Mouse (Mus musculus) E14TG2a.4 (cell line): ENCODE results near the gene Fam167b.

Source experiments
- H3K27me3 ChIP-seq: 2 replicates; pipeline ENCODE4 v1.6.1; 2014; ENCODE audit warnings: low read length, control low read depth; ENCODE audit not compliant: insufficient read depth
- H3K36me3 ChIP-seq: 2 replicates; pipeline ENCODE4 v1.6.1; 2014; ENCODE audit warnings: low read length, control low read depth; ENCODE audit not compliant: insufficient read depth
- H3K4me1 ChIP-seq: replicated peaks from 2 replicates; pipeline ENCODE4 v1.6.1; 2014; ENCODE audit warnings: low read depth, low read length, control low read depth
- H3K4me3 ChIP-seq: replicated peaks from 2 replicates; pipeline ENCODE4 v1.5.1; 2014; ENCODE audit warnings: mild to moderate bottlenecking, low read length
- H3K9me3 ChIP-seq: 2 replicates; pipeline ENCODE4 v1.6.1; 2014; ENCODE audit warnings: low read length, control low read depth
- CTCF ChIP-seq: conservative IDR thresholded peaks from 2 replicates; pipeline ENCODE4 v1.5.1; 2014; ENCODE audit warnings: low read length
- NANOG ChIP-seq: IDR thresholded peaks from 2 replicates; pipeline ENCODE4 v1.6.1; 2014; ENCODE audit warnings: borderline replicate concordance, low read length, mixed read lengths
- POU5F1 ChIP-seq: IDR thresholded peaks from 2 replicates; pipeline ENCODE4 v1.6.1; 2014; ENCODE audit warnings: low read length, borderline replicate concordance

Fam167b gene

DNA sequence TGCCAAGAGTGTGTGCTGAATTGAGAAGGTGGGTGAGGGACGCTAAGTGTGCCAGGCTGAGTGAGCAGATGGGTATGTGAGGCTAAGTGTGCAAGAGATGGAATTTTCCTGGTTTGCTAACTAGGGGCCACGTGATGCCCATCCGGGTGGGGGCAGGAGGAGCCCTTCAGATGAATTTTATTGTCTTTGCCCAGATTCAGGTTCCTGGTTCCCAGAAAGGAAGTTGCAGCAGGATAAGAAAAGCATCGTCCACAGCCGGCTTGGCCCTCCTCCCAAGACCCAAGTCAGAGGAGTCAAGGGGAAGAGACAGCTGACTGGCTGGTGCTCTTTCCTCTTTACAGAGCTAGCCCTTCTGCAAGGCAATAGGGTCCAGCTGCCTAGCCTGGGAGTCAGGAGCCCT lies at the start of gene Fam167b:
Gene Fam167b, minus strand, starts transcription at position 84 of the 400 bp plus-strand sequence.
- Histone ChIP-seq H3K9me3 (no peaks in the 10 kb centered on the region), H3K36me3 (no peaks in the 10 kb centered on the region), H3K27me3 (0 out of 2 replicates have a peak, but pooled peaks cover 8% of the 10 kb centered on the region), H3K4me3 (no peak within 1 kb of the TSS), H3K4me1 (peaks cover 45% of the 10 kb centered on the region)
- no peak for TF ChIP-seq NANOG
- no peak for TF ChIP-seq CTCF
- TF ChIP-seq POU5F1: no peak

- H3K4me1 ChIP-seq: peaks cover 68% of the 10 kb centered on the region
- no peak overlapping the region for H3K4me3 ChIP-seq
- H3K27me3 ChIP-seq: no peaks in the 10 kb centered on the region
- H3K9me3 ChIP-seq: no peaks in the 10 kb centered on the region
- H3K36me3 ChIP-seq: peaks cover 59% of the 10 kb centered on the region
- TF ChIP-seq NANOG (no peak), POU5F1 (no peak), CTCF (no peak)
Observed at GRCm38 (mm10) chr4:129626035-129626434, 47.7 kb upstream of the Fam167b start.

DNA sequence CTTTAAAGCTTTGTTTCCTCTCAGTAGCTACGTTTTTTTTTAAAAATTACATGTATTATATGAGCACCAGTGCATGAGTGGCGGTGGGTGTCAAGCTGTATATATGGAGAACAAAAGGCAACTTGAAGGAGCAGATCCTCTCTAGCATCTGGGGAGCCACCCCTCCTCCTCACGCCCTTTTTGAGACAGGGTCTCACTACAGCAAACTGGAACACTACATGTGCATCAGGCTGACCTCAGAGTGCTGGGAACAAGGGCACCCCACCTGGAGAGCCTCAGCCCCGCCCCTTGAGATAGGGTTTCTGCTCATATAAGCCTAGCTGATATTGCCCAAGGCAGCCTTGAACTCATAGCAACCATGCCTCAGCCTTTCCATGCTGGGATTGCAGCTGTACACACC lies 47.1 kb upstream of the Fam167b start:
- H3K9me3 ChIP-seq: no peaks in the 10 kb centered on the region
- TF ChIP-seq CTCF (no peak), POU5F1 (no peak), NANOG (no peak)
- no peaks in the 10 kb centered on the region for H3K27me3 ChIP-seq
- H3K36me3 ChIP-seq: peaks cover 54% of the 10 kb centered on the region
- no peak overlapping the region for H3K4me3 ChIP-seq
- H3K4me1 ChIP-seq: peaks cover 72% of the 10 kb centered on the region

- Histone ChIP-seq H3K27me3 (no peaks in the 10 kb centered on the region), H3K4me1 (peaks cover 75% of the 10 kb centered on the region), H3K36me3 (peaks cover 49% of the 10 kb centered on the region), H3K9me3 (no peaks in the 10 kb centered on the region), H3K4me3 (peak overlapping the region; percentile 73)
- TF ChIP-seq POU5F1: no peak
- TF ChIP-seq CTCF: no peak
- no peak for TF ChIP-seq NANOG
Observed at GRCm38 (mm10) chr4:129625029-129625370, 46.7 kb upstream of the Fam167b start.

DNA sequence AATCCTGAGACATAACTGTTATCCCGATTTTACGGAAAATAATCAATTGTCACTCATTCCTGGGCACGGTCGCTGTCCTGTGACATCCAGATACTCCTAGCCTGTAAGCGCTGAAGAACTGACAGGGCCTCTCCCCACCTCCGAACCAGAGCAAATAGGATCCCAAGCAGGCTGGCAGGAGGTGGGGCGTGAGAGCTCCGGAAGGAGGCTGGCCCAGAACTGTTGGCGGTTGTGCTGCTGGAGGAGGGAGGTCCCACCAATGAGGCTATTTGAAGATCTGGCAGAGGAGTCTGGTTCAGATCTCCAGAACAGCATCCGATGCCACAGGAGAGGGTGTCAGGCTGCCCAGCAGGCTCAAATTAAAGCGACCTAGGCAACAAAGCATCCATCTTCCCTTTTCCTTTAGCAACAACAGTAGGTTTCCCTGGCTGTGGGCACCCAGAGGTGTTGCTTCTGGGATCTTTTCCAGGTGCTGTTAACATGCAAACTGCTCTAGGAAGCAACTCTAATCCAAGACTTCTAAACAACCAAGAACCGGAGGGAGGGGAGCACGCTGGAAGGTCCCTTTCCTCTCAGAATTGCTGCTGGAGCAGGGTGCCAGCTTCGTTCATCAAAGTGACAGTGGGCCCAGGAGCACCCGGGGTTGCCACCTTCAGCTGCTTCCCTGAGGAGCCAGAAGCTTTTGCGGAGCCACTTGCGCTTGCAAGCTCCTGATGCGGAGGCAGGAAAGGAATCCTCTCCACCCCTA lies 46.1 kb upstream of the Fam167b start:
- Histone ChIP-seq H3K27me3 (no peaks in the 10 kb centered on the region), H3K9me3 (no peaks in the 10 kb centered on the region), H3K36me3 (peaks cover 43% of the 10 kb centered on the region), H3K4me1 (peaks cover 78% of the 10 kb centered on the region), H3K4me3 (peak overlapping the region; percentile 73)
- no peak for TF ChIP-seq CTCF
- no peak for TF ChIP-seq POU5F1
- TF ChIP-seq NANOG: no peak

- Histone ChIP-seq H3K36me3 (peaks cover 36% of the 10 kb centered on the region), H3K4me1 (peaks cover 76% of the 10 kb centered on the region), H3K27me3 (no peaks in the 10 kb centered on the region), H3K9me3 (no peaks in the 10 kb centered on the region), H3K4me3 (peak within 1 kb of the TSS; percentile 73)
- TF ChIP-seq POU5F1: no peak
- no peak for TF ChIP-seq CTCF
Observed at GRCm38 (mm10) chr4:129623681-129624091, 45.3 kb upstream of the Fam167b start, which contains the start of gene Ccdc28b. TSS of gene Ccdc28b (minus strand) at chr4:129623947.

DNA sequence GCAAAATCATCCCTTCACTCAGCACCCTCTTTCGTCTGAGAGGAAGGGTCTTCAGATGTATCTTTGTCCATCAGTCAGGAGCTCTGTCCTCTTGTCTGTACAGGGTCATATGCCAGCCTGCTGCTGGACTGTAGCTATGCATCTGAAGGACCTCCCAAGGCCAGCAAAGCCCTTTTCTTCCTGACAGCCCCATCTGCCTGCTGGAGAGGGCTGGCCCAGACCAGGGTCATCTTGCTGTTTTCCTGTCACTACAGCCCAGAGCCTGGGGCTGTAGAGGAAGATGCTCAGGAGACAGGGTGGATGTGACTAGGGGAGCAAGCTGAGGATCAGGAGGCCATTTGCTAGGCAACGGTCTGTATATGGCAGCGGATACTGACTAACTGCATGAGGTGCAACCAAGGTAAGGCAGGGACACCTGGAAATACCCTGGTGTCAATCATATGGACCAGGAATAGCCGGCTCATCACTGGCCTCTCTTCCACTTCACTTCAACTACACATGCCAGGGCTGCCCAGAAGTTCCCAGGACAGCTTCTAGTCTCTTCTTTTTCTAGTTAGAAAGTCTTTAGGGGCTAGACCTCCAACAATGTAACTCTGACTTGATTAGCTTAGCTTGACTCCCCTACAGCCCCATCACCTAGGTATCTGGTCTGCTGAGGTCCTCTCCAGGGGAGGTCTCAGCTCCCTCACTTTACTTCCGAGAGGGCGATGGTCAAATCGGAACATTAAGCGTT lies 44.6 kb upstream of the Fam167b start:
- Histone ChIP-seq H3K4me1 (peaks cover 82% of the 10 kb centered on the region), H3K27me3 (no peaks in the 10 kb centered on the region), H3K9me3 (no peaks in the 10 kb centered on the region), H3K36me3 (peaks cover 29% of the 10 kb centered on the region), H3K4me3 (peak overlapping the region; percentile 73)
- no peak for TF ChIP-seq CTCF
- no peak for TF ChIP-seq NANOG
- no peak for TF ChIP-seq POU5F1

- H3K27me3 ChIP-seq: no peaks in the 10 kb centered on the region
- H3K4me1 ChIP-seq: peaks cover 85% of the 10 kb centered on the region
- TF ChIP-seq POU5F1 (no peak), CTCF (no peak), NANOG (no peak)
- H3K36me3 ChIP-seq: peaks cover 27% of the 10 kb centered on the region
- H3K9me3 ChIP-seq: no peaks in the 10 kb centered on the region
- peak overlapping the region; percentile 73 for H3K4me3 ChIP-seq
Observed at GRCm38 (mm10) chr4:129622120-129622802, 43.9 kb upstream of the Fam167b start.
